Mouse (Mus musculus) layer of hippocampus, adult 9-11 months (tissue): Measurements from ENCODE around the gene Mxra7.
"Not testable (repeated sequence)": the region's sequence is repeated elsewhere in the genome, so short reads cannot be mapped to it uniquely, and the experiment has no call there.

Source experiments
- DNase-seq: peaks from one replicate; pipeline ENCODE4 v3.0.0; 2022

Gene Mxra7

GRCm38 (mm10) chr11:116827534-116828165, at the start of gene Mxra7:
TSS of gene Mxra7 (minus strand) at chr11:116828046.
- no peak for DNase-seq

DNA sequence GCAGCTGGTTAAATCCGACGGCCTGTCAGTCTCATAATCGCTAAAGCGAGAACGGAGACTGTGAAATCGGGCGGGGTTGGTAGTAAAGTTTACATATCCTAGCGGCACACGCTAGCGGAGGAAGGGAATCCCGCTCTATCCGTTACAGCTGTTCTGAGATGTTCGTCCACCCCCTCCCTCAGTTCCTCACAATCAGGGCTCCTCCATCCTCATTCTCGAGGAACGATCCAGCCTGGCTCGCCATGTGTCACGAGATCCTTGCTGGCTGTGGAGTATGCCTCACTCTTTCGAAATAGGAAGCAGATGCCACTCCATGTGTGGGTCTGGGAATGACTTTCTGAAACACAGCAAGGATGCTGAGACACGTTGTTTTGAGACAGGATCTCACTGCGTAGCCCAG, 46.1 kb upstream of the Mxra7 start:
- peak; percentile 67 for DNase-seq

DNA sequence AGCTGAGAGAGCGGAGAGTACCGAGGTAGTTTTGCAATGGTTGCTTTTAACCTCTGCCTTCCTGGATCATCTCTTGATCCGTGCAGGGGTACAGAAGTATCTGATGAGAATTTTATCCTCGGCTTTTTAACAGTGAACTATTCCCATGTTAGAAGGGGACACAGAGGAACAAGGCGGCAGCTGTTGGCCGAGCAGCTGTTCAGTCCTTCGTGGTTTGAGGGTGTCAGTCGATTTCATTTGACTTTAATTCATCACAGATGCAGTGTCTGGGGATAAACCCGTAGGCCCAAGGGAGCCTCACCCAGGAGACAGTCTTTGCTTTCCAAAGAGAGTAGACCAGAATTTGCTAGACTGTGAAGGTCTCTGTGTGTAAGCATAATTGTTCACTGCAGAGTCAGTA, 43.7 kb upstream of the Mxra7 start:
- no peak for DNase-seq

GRCm38 (mm10) chr11:116869641-116870040, 41.8 kb upstream of the Mxra7 start:
- DNase-seq, result no peak

DNA sequence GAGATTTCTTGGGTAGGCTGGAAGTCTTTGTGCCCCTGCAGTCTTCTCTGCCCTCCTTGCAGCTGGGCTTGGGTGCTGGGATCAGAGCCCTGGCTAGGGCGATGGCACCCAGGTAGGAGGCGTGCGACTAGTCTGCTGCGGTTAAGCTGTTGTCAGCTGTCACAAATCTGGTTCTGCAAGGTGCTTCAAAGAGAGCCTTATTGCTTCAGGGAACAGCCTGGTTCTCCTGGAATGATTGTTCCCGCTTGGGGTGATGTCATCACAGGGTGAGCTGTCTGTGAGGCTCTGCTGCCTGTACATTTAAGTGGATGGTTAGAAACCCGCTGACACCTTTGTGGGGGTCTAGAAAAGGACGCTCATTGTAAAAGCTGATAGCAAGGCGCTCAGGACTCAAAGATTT, 41.4 kb upstream of the Mxra7 start:
- DNase-seq, result no peak

DNA sequence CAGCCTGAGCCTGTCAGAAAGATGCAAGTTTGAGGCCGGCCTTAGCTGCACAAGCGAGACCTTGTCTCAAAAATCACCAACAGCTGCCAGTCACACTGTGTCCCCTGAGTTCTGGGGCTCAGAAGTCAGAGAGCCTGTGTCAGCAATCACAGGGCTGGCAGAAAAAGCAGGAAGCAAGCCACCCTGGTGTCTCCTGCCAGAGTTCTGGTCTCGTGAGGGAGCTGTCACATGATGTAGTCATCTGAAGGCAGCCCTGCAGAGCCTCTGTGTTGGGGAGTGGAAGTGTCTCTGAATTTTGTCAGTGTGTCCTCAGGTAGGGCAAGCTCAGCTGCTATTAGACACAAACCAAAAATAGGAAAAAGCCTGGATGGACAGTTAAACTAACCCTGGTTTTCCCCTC, 40.3 kb upstream of the Mxra7 start:
- DNase-seq, result peak; percentile 70

- no peak for DNase-seq
Measured at GRCm38 (mm10) chr11:116865945-116866585, 38.2 kb upstream of the Mxra7 start.

GRCm38 (mm10) chr11:116864444-116864843, 36.6 kb upstream of the Mxra7 start:
- no peak for DNase-seq

- DNase-seq, result no peak
Measured at GRCm38 (mm10) chr11:116857183-116857850, 29.5 kb upstream of the Mxra7 start.

DNA sequence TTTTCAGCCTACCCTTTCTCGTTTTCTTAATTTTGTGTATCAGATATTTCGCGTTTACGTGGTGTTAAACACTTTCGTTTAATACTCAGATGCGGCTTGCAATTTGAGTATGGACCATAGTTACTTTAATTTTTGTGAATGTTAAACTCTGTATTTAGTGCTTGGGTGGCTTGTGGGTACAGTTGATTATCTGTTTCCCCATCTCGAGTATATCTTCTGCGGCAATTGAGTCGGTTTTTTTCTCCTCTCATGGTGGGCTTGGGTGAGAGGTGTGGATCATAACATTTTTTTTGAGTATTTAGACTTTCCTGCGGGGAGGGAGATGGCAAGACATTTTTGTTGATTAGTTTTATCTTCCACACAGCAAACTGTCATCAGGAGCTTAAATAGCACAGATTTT, 26.4 kb upstream of the Mxra7 start:
- no peak for DNase-seq

DNA sequence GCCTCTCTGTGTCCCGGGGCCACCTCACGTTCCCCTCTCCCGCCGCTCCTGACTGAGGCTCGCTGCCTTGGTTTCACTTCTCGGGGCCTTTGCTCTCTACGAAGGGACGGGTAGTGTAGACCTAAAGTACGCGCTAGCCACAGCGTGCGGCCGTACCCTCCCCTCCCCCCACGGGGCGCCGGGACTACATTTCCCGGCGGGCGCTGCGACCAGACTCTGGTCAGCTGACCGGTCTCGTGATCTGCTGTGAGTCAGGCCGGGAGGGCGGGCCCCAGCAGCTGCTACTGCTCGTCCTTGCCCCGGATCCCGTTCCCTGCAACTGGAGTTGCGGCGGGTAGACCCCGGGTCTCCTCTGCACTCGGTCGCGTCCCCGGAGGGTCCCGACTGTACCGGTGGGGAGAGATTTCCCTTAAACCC, 25.7 kb upstream of the Mxra7 start:
- DNase-seq, result peak; percentile 97

GRCm38 (mm10) chr11:116852891-116853511, 25.2 kb upstream of the Mxra7 start, which contains the start of gene Srsf2:
TSS of gene Srsf2 (minus strand) at chr11:116853094.
- DNase-seq, result peak; percentile 97

GRCm38 (mm10) chr11:116852291-116852890, 24.5 kb upstream of the Mxra7 start, which contains the start of gene Mfsd11:
TSS of gene Mfsd11 (plus strand) at chr11:116852440.
- DNase-seq, result peak; percentile 70

- DNase-seq, result no peak
Measured at GRCm38 (mm10) chr11:116851576-116852290, 23.9 kb upstream of the Mxra7 start.

DNA sequence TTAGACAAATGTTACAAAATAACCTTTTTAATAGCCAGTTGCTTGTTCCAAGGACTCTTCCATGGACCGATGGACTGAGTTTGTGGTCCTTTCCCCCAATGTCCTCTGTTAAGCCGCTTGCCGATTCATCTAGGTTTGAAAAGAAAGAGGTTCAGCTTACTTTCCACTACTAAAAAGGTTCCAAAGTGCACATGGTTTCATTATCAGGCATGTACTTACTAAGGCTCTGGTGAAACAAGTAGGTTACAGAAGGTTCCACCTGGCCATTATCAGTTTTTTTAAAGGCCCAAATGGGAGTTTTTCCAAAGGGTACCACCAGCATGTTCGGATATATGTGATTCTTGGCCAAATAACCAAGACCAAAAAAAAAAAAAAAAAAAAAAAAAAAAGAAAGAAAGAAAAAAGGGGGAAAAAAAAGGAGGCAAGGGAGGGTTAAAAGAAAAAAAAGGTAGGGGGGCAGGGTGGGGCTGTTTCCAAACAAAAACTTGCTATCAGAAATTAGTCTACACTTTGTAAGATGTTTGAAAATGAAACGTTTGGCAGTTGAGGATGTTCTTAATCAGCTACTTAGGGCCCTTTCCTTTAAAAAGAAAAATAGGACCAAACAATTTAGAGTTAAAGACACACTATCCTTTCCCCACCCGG, 23.1 kb upstream of the Mxra7 start:
- no peak for DNase-seq

GRCm38 (mm10) chr11:116850085-116850484, 22.2 kb upstream of the Mxra7 start:
- DNase-seq, result no peak

GRCm38 (mm10) chr11:116849587-116849986, 21.7 kb upstream of the Mxra7 start:
- no peak for DNase-seq

DNA sequence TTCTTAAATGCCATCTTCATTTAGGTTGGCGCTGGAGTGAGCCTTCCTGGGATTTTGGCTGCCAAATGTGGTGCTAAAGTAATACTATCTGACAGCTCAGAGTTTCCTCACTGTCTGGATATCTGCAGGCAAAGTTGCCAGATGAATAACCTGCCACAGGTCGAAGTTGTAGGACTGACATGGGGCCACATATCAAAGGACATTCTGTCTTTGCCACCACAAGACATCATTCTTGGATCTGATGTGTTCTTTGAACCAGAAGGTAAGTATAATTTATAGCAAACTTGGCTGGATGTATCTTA, 21.0 kb upstream of the Mxra7 start:
- not testable (repeated sequence) for DNase-seq

DNA sequence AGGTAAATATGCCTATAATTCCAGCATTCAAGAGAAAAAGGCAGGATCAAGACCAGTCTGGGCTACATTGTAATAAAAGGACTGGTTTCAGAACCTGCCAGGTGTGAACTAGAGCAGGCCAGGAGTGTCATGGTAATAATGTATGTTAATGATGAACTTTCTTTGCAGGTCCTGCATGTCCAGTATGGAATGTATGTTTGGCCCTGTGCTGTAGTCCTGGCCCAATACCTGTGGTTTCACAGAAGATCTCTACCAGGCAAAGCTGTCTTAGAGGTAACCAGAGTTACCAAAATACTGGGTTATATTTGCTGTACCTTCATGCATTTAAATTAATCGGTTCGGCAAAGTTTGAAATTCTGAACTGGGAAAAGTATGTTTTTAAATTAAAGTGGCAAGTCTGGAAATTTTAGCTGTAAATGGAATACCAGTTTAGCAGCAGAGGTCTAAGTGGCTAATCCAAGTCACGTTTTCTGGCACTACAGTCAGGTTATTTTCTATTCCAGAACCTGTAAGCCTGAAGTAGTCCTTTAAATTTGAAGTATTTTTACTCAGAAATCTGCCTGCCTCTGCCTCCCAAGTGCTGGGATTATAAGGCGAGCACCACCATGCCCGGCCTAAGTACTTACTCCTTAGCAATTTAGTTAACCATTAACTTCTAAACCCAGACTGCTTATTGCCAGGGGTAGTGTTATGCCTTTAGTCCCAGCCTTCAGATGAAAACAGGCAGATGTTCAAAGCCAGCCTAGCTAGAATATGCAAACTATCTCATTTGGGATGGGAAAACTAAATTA, 20.4 kb upstream of the Mxra7 start:
- DNase-seq, result no peak

GRCm38 (mm10) chr11:116847187-116848085, 19.6 kb upstream of the Mxra7 start:
- DNase-seq, result no peak
